Mouse (Mus musculus): ENCODE measurements around the gene Zfp169. TPM values are rescaled to one million over a fixed set of nuclear protein-coding genes. Genes with fewer than 3 reads are reported as not detected.
A peak's percentile ranks its signal among the peaks of the same experiment; 100 is the strongest.

Zfp169 gene
- polyA plus RNA-seq (2014; fragmentation: Nextera tagmentation; extraction: Ambion mirVana): 6.8 and 7.4 TPM in 2 replicates

DNA sequence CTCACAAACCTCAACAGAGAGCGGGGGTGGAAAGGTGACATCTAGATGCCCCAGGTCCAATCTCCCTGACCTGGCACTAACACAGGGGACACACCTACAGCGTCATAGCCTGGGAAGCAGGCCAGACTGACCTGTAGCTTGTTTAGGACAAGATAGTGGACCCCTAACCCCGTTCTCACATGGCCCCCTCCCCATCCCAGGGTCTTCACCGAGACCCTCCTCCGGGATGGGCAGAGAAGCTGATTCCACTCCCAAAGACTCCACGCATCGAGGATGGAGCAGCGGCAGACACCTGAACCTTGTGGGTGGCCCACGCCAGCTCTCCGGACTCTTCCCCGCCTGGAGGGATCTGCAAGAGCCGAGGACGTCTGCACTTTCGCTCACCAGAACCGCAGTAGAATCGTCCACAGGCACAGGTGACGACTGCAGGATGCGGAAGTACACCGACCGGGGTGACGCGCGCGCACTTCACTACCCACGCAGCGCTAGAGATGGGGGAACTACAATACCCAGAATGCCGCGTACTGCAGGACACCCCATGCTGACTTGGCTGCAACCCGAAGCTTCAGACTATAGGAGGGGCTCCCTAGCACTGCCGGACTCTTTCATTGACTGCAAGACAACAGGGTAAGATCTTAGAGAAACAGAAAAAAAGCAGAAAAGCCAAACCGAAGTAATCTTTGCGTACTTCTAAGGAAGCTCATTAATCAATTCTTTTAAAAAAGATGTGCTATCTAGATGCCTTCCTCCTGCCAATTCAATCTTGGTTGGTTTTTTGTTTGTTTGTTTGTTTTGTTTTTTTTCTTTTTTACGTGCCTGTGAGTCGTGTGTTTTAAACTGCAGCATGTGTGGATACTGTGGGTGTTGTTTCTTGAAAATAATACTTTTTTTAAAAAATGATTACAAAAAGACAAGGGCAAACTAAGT lies at the start of gene Zfp169, which contains the start of gene A830005F24Rik:
Gene Zfp169 (minus strand): TSS at position 449 of the 927 bp plus-strand sequence.
Gene A830005F24Rik (plus strand): TSS at position 568 of the 927 bp plus-strand sequence.
- Histone ChIP-seq H3K27ac (replicated peaks; ENCODE audit: low read depth, low read length) (no peak within 1 kb of the TSS; the same call in 1 of the 2 replicates), H3K4me2 (ENCODE audit: low read length) (peak within 1 kb of the TSS; percentile 71), H3K4me1 (ENCODE audit: control insufficient read depth, insufficient read depth, low read length) (peaks cover 7% of the 10 kb centered on the region; the same call in 1 of the 2 replicates), H3K4me3 (replicated peaks; ENCODE audit: low read depth, low read length) (peak within 1 kb of the TSS; percentile 67), H3K36me3 (ENCODE audit: control insufficient read depth, insufficient read depth, low read length) (no peaks in the 10 kb centered on the region), H3K27me3 (ENCODE audit: control insufficient read depth, insufficient read depth, low read length) (no peaks in the 10 kb centered on the region), H3K9ac (replicated peaks; ENCODE audit: low read length) (peak within 1 kb of the TSS; percentile 74), H3K9me3 (ENCODE audit: control insufficient read depth, low read length) (no peaks in the 10 kb centered on the region)
- DNase-seq (peak; percentile 95), ATAC-seq (ENCODE audit: low FRiP score, low TSS enrichment) (peak; percentile 99)
- WGBS: 2% methylated on average over 34 of the region's 34 CpGs

DNA sequence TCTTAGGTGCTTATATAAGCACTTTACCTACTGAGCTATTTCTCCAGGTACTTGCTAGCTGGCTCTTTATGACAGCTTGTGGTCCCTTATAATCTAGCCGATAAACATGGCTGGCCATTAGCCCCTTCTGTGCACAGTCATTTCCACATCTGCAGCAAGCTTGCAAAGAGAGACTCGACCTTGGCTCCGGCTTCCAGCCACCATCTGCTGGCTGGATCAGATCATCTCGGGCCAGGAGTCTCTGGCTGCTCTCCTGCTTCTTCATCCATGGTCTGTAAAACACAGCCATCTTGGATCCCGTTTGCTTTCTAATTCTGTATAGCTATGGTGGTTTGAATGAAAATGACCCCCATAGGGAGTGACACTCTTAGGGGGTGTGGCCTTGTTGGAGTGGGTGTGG lies 49.1 kb upstream of the Zfp169 start:
- Histone ChIP-seq H3K27ac (replicated peaks; ENCODE audit: low read depth, low read length) (no peak overlapping the region), H3K4me2 (ENCODE audit: low read length) (no peak overlapping the region), H3K36me3 (ENCODE audit: control insufficient read depth, insufficient read depth, low read length) (no peaks in the 10 kb centered on the region), H3K9me3 (ENCODE audit: control insufficient read depth, low read length) (no peaks in the 10 kb centered on the region), H3K27me3 (ENCODE audit: control insufficient read depth, insufficient read depth, low read length) (no peaks in the 10 kb centered on the region), H3K4me3 (replicated peaks; ENCODE audit: low read depth, low read length) (no peak overlapping the region), H3K9ac (replicated peaks; ENCODE audit: low read length) (no peak overlapping the region), H3K4me1 (ENCODE audit: control insufficient read depth, insufficient read depth, low read length) (peaks cover 5% of the 10 kb centered on the region; the same call in 1 of the 2 replicates)
- WGBS: 94% methylated on average over 5 of the region's 5 CpGs
- DNase-seq: no peak
- no peak for ATAC-seq (ENCODE audit: low FRiP score, low TSS enrichment)

DNA sequence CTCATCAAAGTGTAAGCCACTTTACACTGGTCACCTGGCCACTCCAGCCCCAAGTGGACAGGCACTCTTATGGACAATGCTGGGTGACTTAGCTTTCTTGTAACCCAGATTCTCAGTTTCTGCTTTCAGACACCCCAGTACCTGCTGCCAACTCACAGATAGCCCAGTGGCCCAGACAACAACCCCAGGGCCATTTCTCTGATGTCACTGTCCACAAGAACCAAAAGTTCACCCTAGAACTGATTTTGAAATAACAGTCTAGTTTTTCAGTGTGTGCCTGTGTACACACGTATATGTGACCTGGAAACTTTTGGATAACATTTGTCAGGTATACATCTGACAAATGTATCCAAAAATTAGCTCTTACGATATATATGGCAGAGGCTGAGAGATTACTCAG lies 48.2 kb upstream of the Zfp169 start:
- no peak overlapping the region for H3K4me2 ChIP-seq (ENCODE audit: low read length)
- H3K9me3 ChIP-seq (ENCODE audit: control insufficient read depth, low read length): no peaks in the 10 kb centered on the region
- ATAC-seq (ENCODE audit: low FRiP score, low TSS enrichment) (no peak), DNase-seq (no peak)
- 88% methylated on average over 2 of the region's 2 CpGs for WGBS
- no peak overlapping the region for H3K27ac ChIP-seq (replicated peaks; ENCODE audit: low read depth, low read length)
- H3K27me3 ChIP-seq (ENCODE audit: control insufficient read depth, insufficient read depth, low read length): no peaks in the 10 kb centered on the region
- peaks cover 5% of the 10 kb centered on the region; the same call in 1 of the 2 replicates for H3K4me1 ChIP-seq (ENCODE audit: control insufficient read depth, insufficient read depth, low read length)
- H3K9ac ChIP-seq (replicated peaks; ENCODE audit: low read length): no peak overlapping the region
- H3K36me3 ChIP-seq (ENCODE audit: control insufficient read depth, insufficient read depth, low read length): no peaks in the 10 kb centered on the region
- H3K4me3 ChIP-seq (replicated peaks; ENCODE audit: low read depth, low read length): no peak overlapping the region

DNA sequence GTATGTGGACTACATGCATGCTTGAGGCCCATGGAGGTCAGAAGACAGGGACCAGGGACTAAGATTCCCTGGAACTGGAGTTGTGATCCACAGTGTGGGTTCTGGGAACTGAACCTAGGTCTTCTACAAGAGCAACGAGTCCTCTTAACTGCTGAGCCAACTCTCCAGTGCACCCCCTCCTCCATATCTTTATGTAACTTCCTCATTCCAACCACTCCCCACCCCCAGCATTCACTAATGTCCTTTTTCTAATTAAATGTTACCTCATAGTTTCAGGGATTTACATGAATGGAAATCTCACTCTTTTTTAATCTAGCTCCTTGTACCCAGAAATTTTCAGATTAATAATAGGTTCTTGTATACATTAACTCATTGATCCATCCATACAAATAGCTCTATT lies 42.7 kb upstream of the Zfp169 start:
- no peak for ATAC-seq (ENCODE audit: low FRiP score, low TSS enrichment)
- Histone ChIP-seq H3K4me3 (replicated peaks; ENCODE audit: low read depth, low read length) (no peak overlapping the region), H3K4me1 (ENCODE audit: control insufficient read depth, insufficient read depth, low read length) (peaks cover 6% of the 10 kb centered on the region; the same call in 1 of the 2 replicates), H3K9me3 (ENCODE audit: control insufficient read depth, low read length) (no peaks in the 10 kb centered on the region), H3K36me3 (ENCODE audit: control insufficient read depth, insufficient read depth, low read length) (no peaks in the 10 kb centered on the region), H3K27me3 (ENCODE audit: control insufficient read depth, insufficient read depth, low read length) (no peaks in the 10 kb centered on the region), H3K27ac (replicated peaks; ENCODE audit: low read depth, low read length) (no peak overlapping the region), H3K9ac (replicated peaks; ENCODE audit: low read length) (no peak overlapping the region), H3K4me2 (ENCODE audit: low read length) (no peak overlapping the region)
- no peak for DNase-seq
- 93% methylated on average over 1 of the region's 1 CpGs for WGBS

DNA sequence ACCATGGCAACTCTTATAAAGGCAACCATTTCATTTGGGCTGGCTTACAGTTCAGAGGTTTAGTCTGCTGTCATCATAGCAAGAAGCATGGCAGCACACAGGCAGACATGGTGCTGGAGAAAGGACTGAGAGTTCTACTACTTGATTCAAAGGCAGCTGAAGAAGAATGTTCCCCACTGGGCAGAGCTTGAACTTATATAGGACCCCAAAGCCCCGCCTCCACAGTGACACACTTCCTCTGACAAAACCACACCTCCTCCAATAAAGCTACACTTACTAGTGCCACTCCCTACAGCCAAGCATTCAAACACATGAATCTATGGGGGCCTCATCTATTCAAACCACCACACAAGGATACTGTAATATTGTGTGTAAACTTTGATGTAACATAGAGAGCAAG lies 41.3 kb upstream of the Zfp169 start:
- H3K4me3 ChIP-seq (replicated peaks; ENCODE audit: low read depth, low read length): no peak overlapping the region
- H3K4me2 ChIP-seq (ENCODE audit: low read length): no peak overlapping the region
- no peak overlapping the region for H3K27ac ChIP-seq (replicated peaks; ENCODE audit: low read depth, low read length)
- peaks cover 6% of the 10 kb centered on the region; the same call in 1 of the 2 replicates for H3K4me1 ChIP-seq (ENCODE audit: control insufficient read depth, insufficient read depth, low read length)
- ATAC-seq (ENCODE audit: low FRiP score, low TSS enrichment): no peak
- no peak overlapping the region for H3K9ac ChIP-seq (replicated peaks; ENCODE audit: low read length)
- no peaks in the 10 kb centered on the region for H3K27me3 ChIP-seq (ENCODE audit: control insufficient read depth, insufficient read depth, low read length)
- H3K36me3 ChIP-seq (ENCODE audit: control insufficient read depth, insufficient read depth, low read length): no peaks in the 10 kb centered on the region
- 93% methylated on average over 1 of the region's 1 CpGs for WGBS
- DNase-seq: no peak
- no peaks in the 10 kb centered on the region for H3K9me3 ChIP-seq (ENCODE audit: control insufficient read depth, low read length)

DNA sequence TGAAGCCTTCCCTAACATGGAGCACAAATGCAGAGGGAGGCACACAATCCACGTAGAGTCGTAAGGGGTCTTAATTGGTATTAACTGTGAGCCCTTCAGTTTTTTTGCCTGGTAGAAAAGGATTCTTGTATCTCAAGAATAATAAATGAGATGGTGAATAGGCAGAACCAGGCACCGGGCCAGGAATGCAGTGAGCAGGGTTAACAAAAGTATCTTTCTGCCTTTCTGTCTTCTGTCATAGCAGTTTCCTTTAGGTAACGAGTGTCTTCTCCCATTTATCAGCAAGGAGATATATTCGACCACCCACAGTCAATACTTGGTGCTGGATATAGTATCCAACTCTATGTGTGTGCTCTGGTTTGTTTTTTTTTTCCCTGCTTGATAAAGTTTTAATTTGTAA lies 40.3 kb upstream of the Zfp169 start:
- Histone ChIP-seq H3K36me3 (ENCODE audit: control insufficient read depth, insufficient read depth, low read length) (no peaks in the 10 kb centered on the region), H3K4me2 (ENCODE audit: low read length) (no peak overlapping the region), H3K9ac (replicated peaks; ENCODE audit: low read length) (no peak overlapping the region), H3K27me3 (ENCODE audit: control insufficient read depth, insufficient read depth, low read length) (no peaks in the 10 kb centered on the region), H3K4me3 (replicated peaks; ENCODE audit: low read depth, low read length) (no peak overlapping the region), H3K4me1 (ENCODE audit: control insufficient read depth, insufficient read depth, low read length) (peaks cover 6% of the 10 kb centered on the region; the same call in 1 of the 2 replicates), H3K27ac (replicated peaks; ENCODE audit: low read depth, low read length) (no peak overlapping the region), H3K9me3 (ENCODE audit: control insufficient read depth, low read length) (no peaks in the 10 kb centered on the region)
- 60% methylated on average over 5 of the region's 5 CpGs for WGBS
- no peak for ATAC-seq (ENCODE audit: low FRiP score, low TSS enrichment)
- peak; percentile 55 for DNase-seq

DNA sequence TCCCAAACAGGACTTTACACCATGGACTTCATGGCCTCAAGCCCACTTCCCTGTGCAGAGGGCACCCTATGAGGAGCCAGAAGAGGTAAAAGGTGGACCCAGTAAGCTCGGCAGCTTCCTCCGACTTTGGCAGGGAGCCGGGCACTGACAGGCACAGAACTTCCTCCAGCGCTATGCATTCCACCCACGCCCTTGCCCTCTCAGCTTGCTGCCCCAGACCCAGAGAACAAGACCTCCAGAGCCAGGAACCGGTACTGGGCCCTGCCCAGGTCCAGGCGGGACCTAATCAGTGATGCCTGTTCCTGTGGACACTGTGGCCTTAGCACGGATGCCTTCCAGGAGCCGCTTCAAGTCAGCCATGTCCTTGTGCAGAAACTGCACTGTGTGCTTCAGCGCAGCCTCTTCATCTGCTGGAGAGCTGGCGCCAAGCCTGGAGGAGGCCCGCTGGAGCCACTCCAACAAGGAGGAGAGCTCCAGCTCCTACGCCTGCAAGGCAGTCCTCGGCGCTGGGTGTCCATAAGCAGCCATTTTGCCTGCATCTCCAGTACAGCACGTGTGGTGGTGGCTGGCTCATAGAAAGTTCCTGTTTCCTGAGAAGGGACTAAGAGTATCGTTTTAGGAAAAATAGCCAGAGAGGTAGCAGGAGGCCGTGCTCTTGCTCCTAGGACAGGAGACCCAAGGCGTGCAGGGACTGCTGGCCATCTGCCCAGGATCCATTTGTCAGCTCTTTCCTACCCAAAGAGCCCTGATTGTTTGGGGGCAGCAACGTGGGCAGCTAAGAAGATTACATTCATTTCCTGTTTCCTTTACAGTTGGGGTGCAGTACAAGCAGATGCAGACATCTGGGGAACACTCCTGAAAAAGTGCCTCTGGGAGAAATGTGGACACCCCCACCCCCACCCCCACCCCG lies 39.2 kb upstream of the Zfp169 start:
- Histone ChIP-seq H3K9me3 (ENCODE audit: control insufficient read depth, low read length) (no peaks in the 10 kb centered on the region), H3K4me3 (replicated peaks; ENCODE audit: low read depth, low read length) (no peak overlapping the region), H3K4me2 (ENCODE audit: low read length) (peak overlapping the region; percentile 21), H3K27ac (replicated peaks; ENCODE audit: low read depth, low read length) (peak overlapping the region; percentile 78), H3K9ac (replicated peaks; ENCODE audit: low read length) (no peak overlapping the region), H3K4me1 (ENCODE audit: control insufficient read depth, insufficient read depth, low read length) (peaks cover 6% of the 10 kb centered on the region; the same call in 1 of the 2 replicates), H3K27me3 (ENCODE audit: control insufficient read depth, insufficient read depth, low read length) (no peaks in the 10 kb centered on the region), H3K36me3 (ENCODE audit: control insufficient read depth, insufficient read depth, low read length) (no peaks in the 10 kb centered on the region)
- peak; percentile 80 for DNase-seq
- 76% methylated on average over 21 of the region's 21 CpGs for WGBS
- peak; percentile 69; the same call in 1 of the 2 replicates for ATAC-seq (ENCODE audit: low FRiP score, low TSS enrichment)

DNA sequence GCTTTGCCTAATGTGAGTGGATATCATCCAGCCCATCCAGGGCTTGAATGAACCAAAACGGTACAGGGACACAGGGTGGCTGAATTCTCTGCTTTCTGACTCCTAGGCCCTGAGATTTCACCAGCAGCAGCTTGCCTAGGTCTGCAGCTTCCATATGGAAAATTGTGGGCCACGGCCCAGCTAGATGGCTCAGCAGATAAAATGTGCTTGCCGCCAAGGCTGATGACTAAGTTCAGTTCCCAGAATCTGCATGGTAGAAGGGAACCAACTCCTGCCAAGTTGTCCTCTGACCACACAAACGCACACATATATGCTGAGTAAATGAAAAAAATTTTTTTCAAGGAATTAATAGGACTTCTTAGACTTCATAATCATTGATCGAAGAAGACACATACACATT lies 35.0 kb upstream of the Zfp169 start:
- no peak for ATAC-seq (ENCODE audit: low FRiP score, low TSS enrichment)
- 93% methylated on average over 5 of the region's 5 CpGs for WGBS
- no peak for DNase-seq
- Histone ChIP-seq H3K4me3 (replicated peaks; ENCODE audit: low read depth, low read length) (no peak overlapping the region), H3K4me2 (ENCODE audit: low read length) (no peak overlapping the region), H3K27ac (replicated peaks; ENCODE audit: low read depth, low read length) (no peak overlapping the region), H3K36me3 (ENCODE audit: control insufficient read depth, insufficient read depth, low read length) (no peaks in the 10 kb centered on the region), H3K4me1 (ENCODE audit: control insufficient read depth, insufficient read depth, low read length) (peaks cover 21% of the 10 kb centered on the region), H3K9me3 (ENCODE audit: control insufficient read depth, low read length) (no peaks in the 10 kb centered on the region), H3K27me3 (ENCODE audit: control insufficient read depth, insufficient read depth, low read length) (no peaks in the 10 kb centered on the region), H3K9ac (replicated peaks; ENCODE audit: low read length) (no peak overlapping the region)
